Mouse (Mus musculus): ENCODE results near the gene Kdm4a. TPM values are rescaled to one million over a fixed set of nuclear protein-coding genes. Genes with fewer than 3 reads are reported as not detected.

The Kdm4a gene
- polyA plus RNA-seq, 1 experiment from 2014 or later, result 52.0 TPM

GRCm38 (mm10) chr4:118199093-118199492 lies 19.2 kb upstream of the Kdm4a start:
- no peak overlapping the region for H3K4me2 ChIP-seq
- H3K9me3 ChIP-seq, result no peaks in the 10 kb centered on the region
- ATAC-seq (ENCODE audit: low FRiP score), result no peak
- H3K36me3 ChIP-seq, result no peaks in the 10 kb centered on the region
- H3K4me3 ChIP-seq, result no peak overlapping the region
- H3K4me1 ChIP-seq (replicated peaks), result no peaks in the 10 kb centered on the region
- no peak overlapping the region for H3K27ac ChIP-seq
- H3K9ac ChIP-seq, result no peak overlapping the region
- WGBS, result 89% methylated on average over 2 of the region's 2 CpGs
- no peaks in the 10 kb centered on the region for H3K27me3 ChIP-seq

DNA sequence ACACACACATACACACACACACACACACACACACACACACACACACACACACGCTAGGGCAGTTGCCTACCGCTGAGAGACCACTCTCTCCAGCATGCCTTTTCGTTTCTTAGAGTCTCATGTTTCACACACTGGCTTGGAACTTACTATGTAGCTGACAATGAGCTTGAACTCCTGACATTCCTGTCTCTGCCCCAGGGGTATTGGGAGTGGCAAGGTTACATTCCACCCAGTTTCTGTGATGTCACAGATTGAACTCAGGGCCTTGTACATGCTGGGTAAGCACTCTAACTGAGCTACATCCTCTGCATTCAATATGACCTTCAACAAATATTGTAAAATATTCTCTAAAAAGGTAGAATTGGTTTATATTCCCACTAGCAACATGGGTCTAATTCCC lies 18.8 kb upstream of the Kdm4a start:
- no peaks in the 10 kb centered on the region for H3K36me3 ChIP-seq
- no peak for ATAC-seq (ENCODE audit: low FRiP score)
- no peak overlapping the region for H3K27ac ChIP-seq
- H3K27me3 ChIP-seq, result no peaks in the 10 kb centered on the region
- H3K4me1 ChIP-seq (replicated peaks), result no peaks in the 10 kb centered on the region
- WGBS, result 84% methylated on average over 3 of the region's 3 CpGs
- H3K9me3 ChIP-seq, result no peaks in the 10 kb centered on the region
- no peak overlapping the region for H3K4me2 ChIP-seq
- no peak overlapping the region for H3K9ac ChIP-seq
- H3K4me3 ChIP-seq, result no peak overlapping the region

DNA sequence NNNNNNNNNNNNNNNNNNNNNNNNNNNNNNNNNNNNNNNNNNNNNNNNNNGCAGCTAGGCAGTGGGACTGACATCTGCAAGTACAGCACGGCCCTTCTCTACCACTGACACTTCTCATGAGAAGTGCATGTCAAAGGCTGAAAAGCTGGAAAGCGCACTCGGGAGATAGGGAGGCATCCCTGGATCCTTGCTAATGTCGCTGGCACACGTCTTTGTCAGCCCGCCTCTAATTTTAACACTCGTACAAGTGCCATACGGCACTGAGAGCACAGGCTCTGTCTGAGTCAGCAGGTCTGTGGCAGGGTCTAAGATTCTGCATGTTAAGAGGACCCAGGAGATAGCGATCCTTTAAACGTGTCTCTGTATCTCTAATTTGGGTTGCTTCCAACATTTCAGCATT lies 16.3 kb upstream of the Kdm4a start:
- WGBS, result 90% methylated on average over 10 of the region's 10 CpGs
- Histone ChIP-seq H3K4me3 (no peak overlapping the region), H3K9me3 (no peaks in the 10 kb centered on the region), H3K4me1 (replicated peaks) (no peaks in the 10 kb centered on the region), H3K36me3 (no peaks in the 10 kb centered on the region), H3K27me3 (no peaks in the 10 kb centered on the region), H3K4me2 (no peak overlapping the region), H3K27ac (no peak overlapping the region), H3K9ac (no peak overlapping the region)
- no peak for ATAC-seq (ENCODE audit: low FRiP score)

- Histone ChIP-seq H3K4me3 (peak overlapping the region; percentile 69), H3K9me3 (no peaks in the 10 kb centered on the region), H3K27ac (peak overlapping the region; percentile 98), H3K9ac (peak overlapping the region; percentile 67), H3K36me3 (peaks cover 19% of the 10 kb centered on the region), H3K27me3 (no peaks in the 10 kb centered on the region), H3K4me2 (peak overlapping the region; percentile 75), H3K4me1 (replicated peaks) (peaks cover 20% of the 10 kb centered on the region)
- ATAC-seq (ENCODE audit: low FRiP score), result 0 out of 2 replicates have a peak, but pooled peaks have one; percentile 3
- WGBS, result 15% methylated on average over 17 of the region's 17 CpGs
These were observed 648 bp upstream of the Kdm4a start for GRCm38 (mm10) chr4:118180301-118181080.

- Histone ChIP-seq H3K36me3 (peaks cover 34% of the 10 kb centered on the region), H3K27me3 (no peaks in the 10 kb centered on the region), H3K9me3 (no peaks in the 10 kb centered on the region), H3K4me2 (peak overlapping the region; percentile 75), H3K27ac (peak overlapping the region; percentile 98), H3K9ac (peak overlapping the region; percentile 86), H3K4me3 (peak overlapping the region; percentile 69), H3K4me1 (replicated peaks) (peaks cover 20% of the 10 kb centered on the region)
- WGBS, result 2% methylated on average over 12 of the region's 12 CpGs
- ATAC-seq (ENCODE audit: low FRiP score), result no peak
These were observed 834 bp downstream of the Kdm4a start for GRCm38 (mm10) chr4:118178952-118179466.

DNA sequence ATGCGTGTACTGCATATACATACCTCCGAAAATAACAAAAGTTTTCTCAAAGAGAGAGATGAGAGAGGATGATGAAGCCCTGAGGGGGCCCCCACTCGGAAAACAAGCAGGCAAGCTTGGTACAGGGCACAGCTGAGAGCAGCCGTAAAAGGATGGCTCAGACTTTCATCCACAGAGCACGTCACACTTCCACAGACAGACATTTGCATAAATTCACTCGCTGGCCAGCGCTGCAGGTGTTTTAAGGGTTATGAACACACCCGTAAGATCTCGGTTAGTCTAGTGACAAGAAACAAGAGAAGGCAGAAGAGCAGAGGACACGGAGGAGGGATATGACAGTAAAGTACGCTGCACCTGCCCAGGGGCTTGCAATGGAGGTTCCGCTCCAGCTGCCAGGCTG lies 7.4 kb downstream of the Kdm4a start:
- no peak overlapping the region for H3K4me3 ChIP-seq
- no peak overlapping the region for H3K4me2 ChIP-seq
- 93% methylated on average over 12 of the region's 12 CpGs for WGBS
- H3K27me3 ChIP-seq, result no peaks in the 10 kb centered on the region
- ATAC-seq (ENCODE audit: low FRiP score), result no peak
- H3K36me3 ChIP-seq, result peaks cover 99% of the 10 kb centered on the region
- no peak overlapping the region for H3K9ac ChIP-seq
- H3K9me3 ChIP-seq, result no peaks in the 10 kb centered on the region
- no peak overlapping the region for H3K27ac ChIP-seq
- H3K4me1 ChIP-seq (replicated peaks), result no peaks in the 10 kb centered on the region

DNA sequence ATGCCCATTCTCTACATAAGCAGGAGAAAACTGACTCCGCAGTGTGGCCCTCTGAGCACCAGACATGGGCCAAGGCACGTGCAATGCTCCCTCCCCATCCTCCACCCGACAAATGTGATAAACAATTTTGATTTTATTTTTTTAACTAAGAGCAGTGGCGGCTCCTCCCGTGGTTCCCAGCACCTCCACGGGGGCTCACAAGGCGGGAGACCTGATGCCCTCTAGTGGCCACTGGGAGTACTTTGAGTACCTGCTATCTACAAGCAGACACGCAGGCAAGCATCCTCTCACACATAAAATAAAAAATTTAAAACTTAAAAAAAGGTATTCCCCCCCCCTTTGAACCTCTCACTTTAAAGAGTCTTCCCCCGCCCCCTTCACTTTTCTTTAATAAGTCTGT lies 8.8 kb downstream of the Kdm4a start:
- H3K36me3 ChIP-seq, result peaks cover 100% of the 10 kb centered on the region
- H3K27me3 ChIP-seq, result no peaks in the 10 kb centered on the region
- no peak for ATAC-seq (ENCODE audit: low FRiP score)
- no peak overlapping the region for H3K4me2 ChIP-seq
- WGBS, result 85% methylated on average over 9 of the region's 9 CpGs
- H3K9ac ChIP-seq, result no peak overlapping the region
- H3K9me3 ChIP-seq, result no peaks in the 10 kb centered on the region
- H3K4me1 ChIP-seq (replicated peaks), result no peaks in the 10 kb centered on the region
- H3K27ac ChIP-seq, result no peak overlapping the region
- no peak overlapping the region for H3K4me3 ChIP-seq

GRCm38 (mm10) chr4:118162123-118162522 lies 17.7 kb downstream of the Kdm4a start:
- H3K27ac ChIP-seq, result no peak overlapping the region
- ATAC-seq (ENCODE audit: low FRiP score), result no peak
- no peak overlapping the region for H3K9ac ChIP-seq
- 97% methylated on average over 12 of the region's 12 CpGs for WGBS
- no peaks in the 10 kb centered on the region for H3K27me3 ChIP-seq
- no peak overlapping the region for H3K4me3 ChIP-seq
- H3K9me3 ChIP-seq, result no peaks in the 10 kb centered on the region
- H3K4me1 ChIP-seq (replicated peaks), result no peaks in the 10 kb centered on the region
- peaks cover 94% of the 10 kb centered on the region for H3K36me3 ChIP-seq
- H3K4me2 ChIP-seq, result no peak overlapping the region

DNA sequence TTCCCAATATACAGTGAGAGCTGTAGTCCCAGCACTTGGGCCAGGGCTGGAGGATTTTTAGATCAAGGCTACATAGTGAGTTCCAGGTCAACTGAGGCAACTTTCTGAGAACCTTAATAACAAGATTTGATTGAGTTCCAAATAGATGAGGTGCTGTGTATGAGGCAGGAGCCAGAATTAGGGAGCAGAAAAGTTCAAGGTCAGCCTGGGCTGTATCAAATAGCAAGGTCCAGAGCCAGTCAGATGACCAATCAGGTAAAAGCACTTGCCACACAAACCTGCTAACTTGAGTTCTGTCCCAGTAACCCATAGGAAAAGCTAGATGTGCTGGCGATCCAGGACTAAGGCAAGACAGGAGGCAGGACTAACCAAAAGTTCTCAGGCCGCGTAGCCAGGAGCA lies 22.2 kb downstream of the Kdm4a start:
- no peak for ATAC-seq (ENCODE audit: low FRiP score)
- Histone ChIP-seq H3K27ac (no peak overlapping the region), H3K36me3 (peaks cover 97% of the 10 kb centered on the region), H3K4me3 (no peak overlapping the region), H3K9me3 (no peaks in the 10 kb centered on the region), H3K4me2 (no peak overlapping the region), H3K9ac (no peak overlapping the region), H3K4me1 (replicated peaks) (no peaks in the 10 kb centered on the region), H3K27me3 (no peaks in the 10 kb centered on the region)
- WGBS, result 97% methylated on average over 3 of the region's 3 CpGs

DNA sequence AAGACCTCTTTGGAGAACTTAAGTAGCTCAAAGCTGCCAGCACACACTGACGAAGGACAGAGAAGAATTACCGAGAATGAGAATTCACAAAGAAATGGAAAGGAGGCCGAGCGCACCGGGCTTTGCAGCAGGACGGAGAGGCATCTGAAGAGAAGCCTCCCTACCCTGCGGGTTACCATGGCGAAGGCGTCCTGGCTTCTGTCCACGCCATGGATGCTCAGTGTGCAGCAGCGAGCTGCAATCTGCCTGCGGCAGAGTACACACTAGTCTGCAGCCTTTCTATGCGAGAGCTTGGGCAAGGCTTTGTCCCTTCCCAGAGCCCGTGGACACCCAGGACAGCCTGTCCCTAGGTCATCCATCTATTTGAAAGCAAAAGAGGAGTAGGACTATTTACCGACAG lies 23.3 kb downstream of the Kdm4a start:
- H3K4me3 ChIP-seq, result no peak overlapping the region
- H3K4me2 ChIP-seq, result no peak overlapping the region
- no peak for ATAC-seq (ENCODE audit: low FRiP score)
- H3K36me3 ChIP-seq, result peaks cover 97% of the 10 kb centered on the region
- H3K27me3 ChIP-seq, result no peaks in the 10 kb centered on the region
- H3K9ac ChIP-seq, result no peak overlapping the region
- no peak overlapping the region for H3K27ac ChIP-seq
- H3K4me1 ChIP-seq (replicated peaks), result no peaks in the 10 kb centered on the region
- WGBS, result 72% methylated on average over 15 of the region's 15 CpGs
- no peaks in the 10 kb centered on the region for H3K9me3 ChIP-seq

DNA sequence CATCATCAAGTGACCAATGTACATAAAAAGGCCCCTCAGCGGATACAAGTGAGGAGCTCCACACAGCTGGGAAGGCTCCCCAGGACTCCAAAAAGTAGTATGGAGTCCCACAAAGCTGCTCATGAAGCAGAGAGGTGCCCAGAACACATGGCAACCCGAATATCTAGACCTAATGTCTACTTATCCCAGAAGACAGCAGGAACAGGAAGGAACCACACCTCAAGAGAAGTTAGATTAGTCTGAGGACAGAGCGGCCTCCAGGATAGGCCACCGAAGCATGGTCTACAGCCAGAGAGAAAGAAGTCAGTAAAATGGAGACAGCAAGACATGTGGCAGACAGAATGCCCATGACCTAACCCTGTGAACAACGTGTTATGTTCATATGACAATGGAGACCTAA lies 25.0 kb downstream of the Kdm4a start:
- Histone ChIP-seq H3K4me2 (no peak overlapping the region), H3K9ac (no peak overlapping the region), H3K27me3 (no peaks in the 10 kb centered on the region), H3K27ac (no peak overlapping the region), H3K9me3 (no peaks in the 10 kb centered on the region), H3K4me1 (replicated peaks) (no peaks in the 10 kb centered on the region), H3K4me3 (no peak overlapping the region), H3K36me3 (peaks cover 97% of the 10 kb centered on the region)
- 95% methylated on average over 5 of the region's 5 CpGs for WGBS
- ATAC-seq (ENCODE audit: low FRiP score), result no peak

DNA sequence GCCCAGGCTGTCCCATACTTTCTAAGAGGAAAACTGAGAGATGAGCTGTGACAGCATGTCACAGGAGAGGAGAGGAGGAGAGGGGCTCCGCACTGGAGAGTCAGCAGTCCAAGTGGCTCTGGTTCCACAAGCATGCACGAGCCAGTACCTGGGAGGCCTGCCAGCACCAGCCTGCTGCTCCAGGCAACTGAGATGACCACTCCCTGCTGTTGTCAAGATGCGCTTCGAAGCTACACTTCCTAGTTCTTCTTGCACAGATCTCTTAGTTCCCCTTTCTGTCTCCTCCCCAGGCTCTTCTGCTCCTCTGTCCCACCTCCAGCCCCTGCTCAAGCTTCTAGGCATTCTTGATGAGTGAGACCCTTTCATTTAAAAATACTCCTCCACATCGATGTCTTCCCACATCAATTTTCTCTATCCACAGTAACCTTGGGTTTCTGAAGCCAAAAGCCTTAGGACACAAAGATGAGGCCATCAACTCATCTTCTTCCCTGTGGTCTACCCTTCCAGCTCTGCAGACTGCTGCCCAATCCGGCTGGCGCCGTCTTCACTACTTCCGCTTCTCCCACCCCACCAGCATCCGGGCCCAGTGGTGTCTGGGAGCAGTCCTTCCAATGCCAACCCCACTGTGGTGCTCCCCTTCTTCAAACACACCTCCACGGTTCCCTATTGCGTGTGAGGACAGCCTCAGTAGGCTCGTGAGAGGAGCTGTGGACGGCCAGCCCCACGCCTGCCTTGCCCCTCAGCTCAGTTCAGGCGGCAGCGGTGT lies 27.6 kb downstream of the Kdm4a start:
- H3K4me2 ChIP-seq, result no peak overlapping the region
- H3K27ac ChIP-seq, result no peak overlapping the region
- H3K36me3 ChIP-seq, result peaks cover 98% of the 10 kb centered on the region
- no peak overlapping the region for H3K9ac ChIP-seq
- no peaks in the 10 kb centered on the region for H3K9me3 ChIP-seq
- no peak for ATAC-seq (ENCODE audit: low FRiP score)
- no peaks in the 10 kb centered on the region for H3K27me3 ChIP-seq
- H3K4me3 ChIP-seq, result no peak overlapping the region
- WGBS, result 94% methylated on average over 17 of the region's 17 CpGs
- 0 out of 2 replicates have a peak, but pooled peaks cover 3% of the 10 kb centered on the region for H3K4me1 ChIP-seq (replicated peaks)

Data from hindbrain, embryonic 13.5 days (tissue).